Mouse (Mus musculus): ENCODE measurements around the gene Gm42417.

- no peak for TF ChIP-seq CTCF (IDR thresholded peaks at IDR 0.05; ENCODE audit: low read depth)
- TF ChIP-seq EP300 (IDR thresholded peaks at IDR 0.05; ENCODE audit: low read depth): no peak
Observed at GRCm38 (mm10) chr1:36541844-36542243, 2.6 kb upstream of the Gm42417 start.

Data from heart, postnatal 0 days (tissue).